In genomic region chr9:55326515-55327233, GRCm38 (mm10) we compare ENCODE assay signal across 7 mouse cellular contexts. TPM values are rescaled to one million over a fixed set of nuclear protein-coding genes. Genes with fewer than 3 reads are reported as not detected.
DNase-seq lines count a peak whose midpoint lies in the region; ATAC-seq and TF ChIP-seq lines count a peak whose summit lies in the region.

Gene Nrg4 (minus strand): TSS chr9:55326844.
Gene Tmem266 (plus strand): TSS chr9:55326913.

- DNase-seq in adrenal gland, adult (ENCODE audit: inconsistent age in 2 of 2, low spot score in 1 of 2): peak; percentile 83 to 94
- peak; percentile 87 for DNase-seq in embryo, embryonic 10.5 days (ENCODE audit: low spot score)
- peak; percentile 63 for DNase-seq in kidney, adult 11 months
- DNase-seq in midbrain, embryonic 14.5 days: peak; percentile 96
- peak in 1 of 2 experiments; percentile 47 for DNase-seq in spleen, adult 2 months (ENCODE audit: low read depth in 1 of 2, low spot score in 2 of 2)

- H3K9me3 ChIP-seq in limb, embryonic 12.5 days: no peaks in the 10 kb centered on the region
- H3K9me3 ChIP-seq in midbrain, embryonic 14.5 days (ENCODE audit: control insufficient read depth, low read length): no peaks in the 10 kb centered on the region

- TF ChIP-seq POLR2A in spleen, adult 2 months (IDR thresholded peaks at IDR 0.05; ENCODE audit: low read depth, low read length): no peak

- peaks cover 12% of the 10 kb centered on the region for H3K4me1 ChIP-seq in limb, embryonic 12.5 days (replicated peaks)
- peaks cover 9% of the 10 kb centered on the region; the same call in 1 of the 2 replicates for H3K4me1 ChIP-seq in midbrain, embryonic 14.5 days (ENCODE audit: control insufficient read depth, insufficient read depth, low read length)
- H3K4me1 ChIP-seq in spleen, adult 2 months (ENCODE audit: control insufficient read depth, insufficient read depth, insufficient read length): peaks cover 4% of the 10 kb centered on the region; the same call in 1 of the 2 replicates

- WGBS in limb, embryonic 12.5 days: 0% methylated on average over 44 of the region's 82 CpGs
- 1% methylated on average over 74 of the region's 82 CpGs for WGBS in midbrain, embryonic 14.5 days
- WGBS in spleen, adult 2 months: under 1% methylated on average over 75 of the region's 82 CpGs

- peak; percentile 62 for ATAC-seq in granulocyte monocyte progenitor cell, adult 5-6 weeks (replicated peaks; ENCODE audit: poor library complexity, severe bottlenecking)
- peak; percentile 83 for ATAC-seq in limb, embryonic 12.5 days (ENCODE audit: insufficient number of reproducible peaks, insufficient read depth, low FRiP score, low TSS enrichment, low read depth)
- ATAC-seq in midbrain, embryonic 14.5 days (ENCODE audit: low FRiP score, low TSS enrichment): peak; percentile 88

- H3K27me3 ChIP-seq in limb, embryonic 12.5 days: peaks cover 69% of the 10 kb centered on the region
- peaks cover 8% of the 10 kb centered on the region; the same call in 1 of the 2 replicates for H3K27me3 ChIP-seq in midbrain, embryonic 14.5 days (ENCODE audit: control insufficient read depth, insufficient read depth, low read length)
- peaks cover 9% of the 10 kb centered on the region for H3K27me3 ChIP-seq in spleen, adult 2 months (ENCODE audit: control insufficient read depth, insufficient read depth, low read length)

- H3K4me2 ChIP-seq in limb, embryonic 12.5 days: peak within 1 kb of the TSS; percentile 88
- H3K4me2 ChIP-seq in midbrain, embryonic 14.5 days (ENCODE audit: low read length): peak within 1 kb of the TSS; percentile 70

- peak within 1 kb of the TSS; percentile 74 for H3K4me3 ChIP-seq in limb, embryonic 12.5 days (replicated peaks)
- H3K4me3 ChIP-seq in midbrain, embryonic 14.5 days (replicated peaks; ENCODE audit: low read depth, low read length): peak within 1 kb of the TSS; percentile 67
- peak within 1 kb of the TSS; percentile 77 for H3K4me3 ChIP-seq in spleen, adult 2 months (ENCODE audit: extremely low read depth, insufficient read depth, insufficient read length)

- peak within 1 kb of the TSS; percentile 75 for H3K9ac ChIP-seq in limb, embryonic 12.5 days (replicated peaks)
- H3K9ac ChIP-seq in midbrain, embryonic 14.5 days (replicated peaks; ENCODE audit: low read length): peak within 1 kb of the TSS; percentile 71

- no peak within 1 kb of the TSS for H3K27ac ChIP-seq in limb, embryonic 12.5 days
- peak within 1 kb of the TSS; percentile 79 for H3K27ac ChIP-seq in midbrain, embryonic 14.5 days (replicated peaks; ENCODE audit: low read depth, low read length)
- no peak within 1 kb of the TSS for H3K27ac ChIP-seq in spleen, adult 2 months (ENCODE audit: insufficient read depth, low read length)

- no peak for TF ChIP-seq CTCF in spleen, adult 2 months (IDR thresholded peaks at IDR 0.05; ENCODE audit: extremely low read depth, insufficient read depth, insufficient read length, insufficient replicate concordance)

- H3K36me3 ChIP-seq in limb, embryonic 12.5 days: no peaks in the 10 kb centered on the region
- H3K36me3 ChIP-seq in midbrain, embryonic 14.5 days (ENCODE audit: control insufficient read depth, insufficient read depth, low read length): no peaks in the 10 kb centered on the region
- H3K36me3 ChIP-seq in spleen, adult 2 months (ENCODE audit: control insufficient read depth, insufficient read depth, low read length): no peaks in the 10 kb centered on the region

RNA-seq across cellular contexts. Expression of gene Nrg4, which starts in this region (rescaled TPM):
- total RNA-seq in granulocyte monocyte progenitor cell, adult 5-6 weeks (2014; fragmentation: Nextera tagmentation): 6.2 and 9.2 TPM in 2 replicates
- total RNA-seq in granulocyte monocyte progenitor cell, adult 5-6 weeks (2017): 6.2 TPM in 2 replicates
- polyA plus RNA-seq in limb, embryonic 12.5 days (2016; fragmentation: Nextera tagmentation; extraction: Ambion mirVana): 1.2 and 1.5 TPM in 2 replicates
- polyA plus RNA-seq in midbrain, embryonic 14.5 days (2014; fragmentation: Nextera tagmentation; extraction: Ambion mirVana): 1.7 and 2.2 TPM in 2 replicates
- polyA plus RNA-seq in spleen, adult 2 months (2012; rRNA removed): 0.28 and 0.46 TPM in 2 replicates

RNA-seq across cellular contexts. Expression of gene Tmem266, which starts in this region (rescaled TPM):
- total RNA-seq in granulocyte monocyte progenitor cell, adult 5-6 weeks (2014; fragmentation: Nextera tagmentation): not detected in 2 replicates
- total RNA-seq in granulocyte monocyte progenitor cell, adult 5-6 weeks (2017): not detected in 2 replicates
- polyA plus RNA-seq in limb, embryonic 12.5 days (2016; fragmentation: Nextera tagmentation; extraction: Ambion mirVana): 0.74 and 1.1 TPM in 2 replicates
- polyA plus RNA-seq in midbrain, embryonic 14.5 days (2014; fragmentation: Nextera tagmentation; extraction: Ambion mirVana): 2.4 and 8.3 TPM in 2 replicates
- polyA plus RNA-seq in spleen, adult 2 months (2012; rRNA removed): 0.08 and 0.19 TPM in 2 replicates
